Mouse (Mus musculus) myocyte (in vitro differentiated cells): ENCODE data around the gene Fndc3b.

Experiments used
- CEBPB ChIP-seq: IDR thresholded peaks from 2 replicates; pipeline ENCODE4 v1.6.1; 2011; ENCODE audit warnings: mild to moderate bottlenecking, moderate library complexity; ENCODE audit not compliant: poor library complexity, insufficient read depth, severe bottlenecking
- E2F4 ChIP-seq: IDR thresholded peaks from one replicate; pipeline ENCODE4 v1.6.1; 2011; ENCODE audit warnings: mild to moderate bottlenecking, control low read depth, moderate library complexity; ENCODE audit not compliant: insufficient read depth
- MAX ChIP-seq: IDR thresholded peaks from one replicate; pipeline ENCODE4 v1.6.1; 2011; ENCODE audit warnings: low read depth, mild to moderate bottlenecking, control low read depth
- MYOD1 ChIP-seq, 3 experiments: IDR thresholded peaks; one replicate each; pipeline ENCODE4 v1.6.1; 2011; ENCODE audit warnings: control low read depth in 2 of 3, low read depth in 2 of 3, mild to moderate bottlenecking in 2 of 3, moderate library complexity in 1 of 3; ENCODE audit not compliant: insufficient read length in 2 of 3, control insufficient read depth in 1 of 3
- MYOG ChIP-seq, 3 experiments: IDR thresholded peaks; one replicate each; pipeline ENCODE4 v1.6.1; 2011; ENCODE audit warnings: control low read depth in 2 of 3, low read depth in 2 of 3, mild to moderate bottlenecking in 2 of 3; ENCODE audit not compliant: insufficient read length in 2 of 3, control insufficient read depth in 1 of 3, insufficient read depth in 1 of 3
- POLR2A ChIP-seq: IDR thresholded peaks from one replicate; pipeline ENCODE4 v1.6.1; 2011; ENCODE audit warnings: low read depth, mild to moderate bottlenecking, control low read depth, moderate library complexity; ENCODE audit not compliant: insufficient read length
- POLR2AphosphoS2 ChIP-seq: IDR thresholded peaks from one replicate; pipeline ENCODE4 v1.6.1; 2011; ENCODE audit warnings: low read depth, control low read depth; ENCODE audit not compliant: insufficient read length
- REST ChIP-seq: IDR thresholded peaks from one replicate; pipeline ENCODE4 v1.6.1; 2011; ENCODE audit warnings: mild to moderate bottlenecking, control low read depth, moderate library complexity; ENCODE audit not compliant: insufficient read depth, insufficient read length
- SRF ChIP-seq: IDR thresholded peaks from one replicate; pipeline ENCODE4 v1.6.1; 2011; ENCODE audit warnings: low read depth; ENCODE audit not compliant: control insufficient read depth, insufficient read length
- TCF12 ChIP-seq: IDR thresholded peaks from one replicate; pipeline ENCODE4 v1.6.1; 2011; ENCODE audit warnings: mild to moderate bottlenecking, control low read depth; ENCODE audit not compliant: poor library complexity, insufficient read depth, severe bottlenecking
- TCF3 ChIP-seq: IDR thresholded peaks from one replicate; pipeline ENCODE4 v1.6.1; 2011; ENCODE audit warnings: low read depth, control low read depth; ENCODE audit not compliant: insufficient read length
- USF1 ChIP-seq: IDR thresholded peaks from one replicate; pipeline ENCODE4 v1.6.1; 2011; ENCODE audit warnings: low read depth, mild to moderate bottlenecking, control low read depth, moderate library complexity

GRCm38 (mm10) chr3:27639701-27640100 is 71.4 kb downstream of the Fndc3b start:
- TF ChIP-seq MYOG (IDR thresholded peaks at IDR 0.05; ENCODE audit: control insufficient read depth in 1 of 3, insufficient read depth in 1 of 3, insufficient read length in 2 of 3, low read depth in 2 of 3) (no peak), POLR2A (no peak), USF1 (no peak), E2F4 (no peak), POLR2AphosphoS2 (no peak), MYOD1 (IDR thresholded peaks at IDR 0.05; ENCODE audit: control insufficient read depth in 1 of 3, insufficient read length in 2 of 3, low read depth in 2 of 3) (no peak), MAX (no peak), TCF3 (no peak), TCF12 (no peak), SRF (no peak), CEBPB (no peak), REST (no peak)
